In the genomic region with DNA sequence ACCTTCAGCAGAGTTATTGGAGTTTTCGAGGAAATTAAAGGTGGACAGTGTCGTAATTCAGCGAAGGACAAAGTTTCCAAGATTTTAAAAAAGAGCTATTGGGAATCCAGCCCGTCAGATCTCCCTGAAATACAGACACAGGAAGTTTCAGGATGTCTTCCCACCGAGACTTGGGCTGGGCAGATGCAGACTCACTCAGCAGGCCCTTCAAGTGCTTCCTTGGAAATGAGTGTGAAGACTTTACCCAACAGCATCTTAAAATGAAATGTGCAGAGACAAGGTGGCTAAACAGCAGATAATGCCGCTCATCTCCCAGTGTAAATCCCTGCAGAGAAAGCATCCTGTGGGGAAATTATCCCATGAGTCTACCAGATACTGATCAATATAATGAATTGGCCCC, we compare ENCODE assay signal across 14 mouse cellular contexts. TPM values are rescaled to one million over a fixed set of nuclear protein-coding genes. Genes with fewer than 3 reads are reported as not detected.
DNase-seq lines count a peak whose midpoint lies in the region; ATAC-seq and TF ChIP-seq lines count a peak whose summit lies in the region.
"Had no signal": no experiment of that assay in that cellular context is flagged by ENCODE, and none has a peak within 500 bp of the region (broad histone marks: within the 10 kb centered on the region; RNA-seq: fewer than 3 reads in every experiment).

No protein-coding gene starts in this region.

- ATAC-seq in forebrain, embryonic 14.5 days = no peak
- no peak for ATAC-seq in hindbrain, embryonic 14.5 days (ENCODE audit: low FRiP score)
- no peak for ATAC-seq in midbrain, embryonic 16.5 days
- ATAC-seq: intestine, embryonic 15.5 days; lung, postnatal 0 days had no signal

- H3K27ac ChIP-seq in layer of hippocampus, adult 2 months = no peak overlapping the region
- no peak overlapping the region for H3K27ac ChIP-seq in forebrain, embryonic 14.5 days (ENCODE audit: low read depth, low read length)
- no peak overlapping the region for H3K27ac ChIP-seq in hindbrain, embryonic 14.5 days
- no peak overlapping the region for H3K27ac ChIP-seq in midbrain, embryonic 16.5 days (ENCODE audit: low read length)
- H3K27ac ChIP-seq: intestine, embryonic 15.5 days; liver, embryonic 14.5 days; stomach, embryonic 15.5 days had no signal

- peak overlapping the region; percentile 96; the same call in 1 of the 2 replicates for H3K4me2 ChIP-seq in forebrain, embryonic 14.5 days (ENCODE audit: low read length)
- H3K4me2 ChIP-seq in hindbrain, embryonic 14.5 days (replicated peaks) = peak overlapping the region; percentile 19; the same call in 1 of the 2 replicates
- no peak overlapping the region for H3K4me2 ChIP-seq in midbrain, embryonic 16.5 days (ENCODE audit: low read length)

- no peak for TF ChIP-seq CTCF in layer of hippocampus, adult 2 months (conservative IDR thresholded peaks at IDR 0.05)

- 50% methylated on average over 6 of the region's 6 CpGs for WGBS in forebrain, embryonic 14.5 days
- 12% methylated on average over 6 of the region's 6 CpGs for WGBS in hindbrain, embryonic 14.5 days
- 12% methylated on average over 6 of the region's 6 CpGs for WGBS in midbrain, embryonic 16.5 days

- no peak overlapping the region for H3K9ac ChIP-seq in forebrain, embryonic 14.5 days (ENCODE audit: low read length)
- no peak overlapping the region for H3K9ac ChIP-seq in hindbrain, embryonic 14.5 days
- no peak overlapping the region for H3K9ac ChIP-seq in midbrain, embryonic 16.5 days (ENCODE audit: low read depth, low read length)
- H3K9ac ChIP-seq: intestine, embryonic 15.5 days; liver, embryonic 14.5 days; stomach, embryonic 15.5 days had no signal

- H3K9me3 ChIP-seq in forebrain, embryonic 14.5 days (replicated peaks; ENCODE audit: control insufficient read depth, low read length) = no peaks in the 10 kb centered on the region
- H3K9me3 ChIP-seq in hindbrain, embryonic 14.5 days (ENCODE audit: control insufficient read depth, low read length) = no peaks in the 10 kb centered on the region
- no peaks in the 10 kb centered on the region for H3K9me3 ChIP-seq in midbrain, embryonic 16.5 days (replicated peaks; ENCODE audit: control insufficient read depth, low read length, poor library complexity, severe bottlenecking)
- H3K9me3 ChIP-seq: intestine, embryonic 15.5 days; stomach, embryonic 15.5 days had no signal

- H3K4me3 ChIP-seq in layer of hippocampus, adult 2 months = peak overlapping the region; percentile 2; the same call in 1 of the 2 replicates
- peak overlapping the region; percentile 72; the same call in 1 of the 2 replicates for H3K4me3 ChIP-seq in forebrain, embryonic 14.5 days (ENCODE audit: low read depth, low read length)
- H3K4me3 ChIP-seq in hindbrain, embryonic 14.5 days (replicated peaks; ENCODE audit: low read length) = peak overlapping the region; percentile 22
- H3K4me3 ChIP-seq in midbrain, embryonic 16.5 days (ENCODE audit: low read depth, low read length) = peak overlapping the region; percentile 6; the same call in 1 of the 2 replicates
- H3K4me3 ChIP-seq: intestine, embryonic 15.5 days had no signal

- H3K27me3 ChIP-seq in forebrain, embryonic 14.5 days (replicated peaks; ENCODE audit: control insufficient read depth, insufficient read depth, low read length) = peaks cover 44% of the 10 kb centered on the region
- H3K27me3 ChIP-seq in hindbrain, embryonic 14.5 days (ENCODE audit: control insufficient read depth, insufficient read depth, low read length) = peaks cover 73% of the 10 kb centered on the region
- peaks cover 44% of the 10 kb centered on the region for H3K27me3 ChIP-seq in midbrain, embryonic 16.5 days (ENCODE audit: control insufficient read depth, insufficient read depth, low read depth, low read length)

- no peaks in the 10 kb centered on the region for H3K36me3 ChIP-seq in forebrain, embryonic 14.5 days (ENCODE audit: control insufficient read depth, insufficient read depth, low read length)
- H3K36me3 ChIP-seq in hindbrain, embryonic 14.5 days (replicated peaks; ENCODE audit: control insufficient read depth, insufficient read depth) = no peaks in the 10 kb centered on the region
- no peaks in the 10 kb centered on the region for H3K36me3 ChIP-seq in midbrain, embryonic 16.5 days (ENCODE audit: control insufficient read depth, insufficient read depth, low read length)
- H3K36me3 ChIP-seq: intestine, embryonic 15.5 days; stomach, embryonic 15.5 days had no signal

- DNase-seq in layer of hippocampus, adult 2 months (ENCODE audit: low spot score in 2 of 2) = no peak
- no peak for DNase-seq in layer of hippocampus, adult 9-11 months
- no peak for DNase-seq in forebrain, embryonic 14.5 days (ENCODE audit: low spot score)
- no peak for DNase-seq in hindbrain, embryonic 14.5 days (ENCODE audit: low spot score)
- no peak for DNase-seq in frontal cortex, postnatal 25 days (ENCODE audit: low spot score in 2 of 2)
- no peak for DNase-seq in heart, adult 9 months (ENCODE audit: low spot score in 2 of 2)
- DNase-seq in cerebellum, postnatal 14 days = no peak
- DNase-seq: kidney, postnatal 14 days; retina, postnatal 1 day had no signal

- peaks cover 15% of the 10 kb centered on the region for H3K4me1 ChIP-seq in forebrain, embryonic 14.5 days (ENCODE audit: control insufficient read depth, insufficient read depth, low read length)
- peaks cover 18% of the 10 kb centered on the region for H3K4me1 ChIP-seq in hindbrain, embryonic 14.5 days (replicated peaks; ENCODE audit: control insufficient read depth, insufficient read depth, low read length)
- H3K4me1 ChIP-seq in midbrain, embryonic 16.5 days (ENCODE audit: control insufficient read depth, insufficient read depth, low read length) = peaks cover 29% of the 10 kb centered on the region

RNA-seq across cellular contexts. Expression of gene Nr4a2, which starts 10.9 kb away (rescaled TPM):
- total RNA-seq in layer of hippocampus, adult 2 months (2021) = 10 to 100 TPM; 52.5 to 55.0 TPM
- polyA plus RNA-seq in forebrain, embryonic 14.5 days (2014; fragmentation: Nextera tagmentation; extraction: Ambion mirVana) = 8.2 and 16.1 TPM in 2 replicates
- 20.7 and 21.0 TPM in 2 replicates for polyA plus RNA-seq in hindbrain, embryonic 14.5 days (2014; fragmentation: Nextera tagmentation; extraction: Ambion mirVana)
- 26.0 and 40.4 TPM in 2 replicates for polyA plus RNA-seq in midbrain, embryonic 16.5 days (2015; fragmentation: Nextera tagmentation; extraction: Ambion mirVana)

Comparison
In these comparisons a context has a peak if more than half of its experiments do, and no peak if none do; other contexts are left out.
1. H3K4me3 ChIP-seq: peak in every context shown above with its lines; median percentile 72 in forebrain, embryonic 14.5 days; 22 in hindbrain, embryonic 14.5 days; 6 in midbrain, embryonic 16.5 days; 2 in layer of hippocampus, adult 2 months.